Mouse (Mus musculus) heart, postnatal 4 days (tissue): ENCODE results near the gene Casp7. TPM values are rescaled to one million over a fixed set of nuclear protein-coding genes. Genes with fewer than 3 reads are reported as not detected.
A peak's percentile ranks its signal among the peaks of the same experiment; 100 is the strongest.
"Not testable (repeated sequence)": the region's sequence is repeated elsewhere in the genome, so short reads cannot be mapped to it uniquely, and the experiment has no call there.

Source experiments
- DNase-seq: peaks from one replicate; pipeline ENCODE4 v3.0.0; 2021
- total RNA-seq, 2 experiments: library from RNA; stranded (reverse); gene quantifications; 2 replicates each; pipeline ENCODE4 v1.2.3; 2021

The Casp7 gene
- total RNA-seq, 2 experiments from 2014 or later = 26.1 to 26.4 TPM

DNA sequence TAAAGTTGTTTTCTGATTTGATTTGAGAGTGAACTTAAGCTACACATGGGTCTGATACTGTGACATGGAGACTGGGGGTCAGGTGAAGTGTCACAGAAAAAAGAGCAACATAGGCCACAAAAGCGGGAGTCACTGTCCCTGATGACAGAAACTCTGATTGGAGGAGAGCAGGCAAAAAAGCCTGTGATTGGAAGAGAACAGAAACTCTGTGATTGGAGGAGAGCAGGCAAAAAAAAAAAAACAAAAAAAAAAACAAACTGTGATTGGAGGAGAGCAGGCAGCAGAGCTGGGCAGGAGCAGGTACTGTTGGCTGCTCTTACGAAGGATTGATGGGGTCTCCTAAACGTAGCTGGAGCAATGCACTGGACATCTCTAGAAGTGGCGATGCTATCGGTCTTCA is 11.4 kb upstream of the Casp7 start:
- DNase-seq = no peak

DNA sequence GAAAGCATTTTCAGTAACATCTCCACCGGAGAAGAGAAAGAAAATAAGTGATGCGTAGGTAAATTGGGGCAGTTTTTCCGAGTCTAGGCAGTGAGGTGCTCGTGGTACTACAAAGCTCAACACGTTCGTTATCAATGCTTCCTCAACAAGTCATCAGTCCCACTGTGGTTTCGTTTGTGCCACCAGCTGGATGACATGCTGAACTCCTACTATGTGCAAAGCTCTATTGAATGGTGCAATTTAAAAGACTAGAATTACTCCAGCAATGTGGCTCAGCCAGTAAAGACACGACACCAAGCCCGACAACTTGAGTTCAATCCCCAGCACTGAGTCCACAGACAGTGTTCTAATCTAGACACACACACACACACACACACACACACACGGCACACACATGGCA is 10.8 kb upstream of the Casp7 start:
- DNase-seq = no peak

DNA sequence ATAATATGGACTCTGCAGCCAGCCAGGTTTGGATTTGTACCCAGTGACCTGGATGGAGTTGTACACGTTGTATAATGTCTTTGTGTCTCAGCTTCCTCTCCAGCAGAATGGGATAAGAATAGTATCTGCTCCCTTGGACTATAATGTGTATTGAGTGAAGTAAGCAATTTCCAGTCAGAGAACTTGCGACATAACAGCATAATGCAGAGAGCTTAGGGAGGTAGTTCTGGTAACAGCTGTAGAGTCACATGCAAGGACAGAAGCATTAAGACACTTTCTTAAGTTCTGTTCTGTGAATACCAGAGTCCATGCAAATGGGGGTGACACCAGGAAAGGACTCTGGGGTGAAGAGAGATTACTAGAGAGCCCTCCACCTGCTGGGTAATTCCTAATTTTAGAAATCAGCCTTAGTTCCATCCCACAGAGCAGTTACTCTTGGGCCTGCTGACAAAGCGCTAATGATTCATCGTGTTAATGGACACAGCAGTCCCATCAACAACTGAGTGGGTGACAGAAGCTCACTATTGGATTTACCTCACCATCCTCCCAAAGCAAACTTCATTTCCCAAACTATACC is 9.1 kb upstream of the Casp7 start:
- no peak for DNase-seq

- DNase-seq = peak; percentile 47
Measured at GRCm38 (mm10) chr19:56389176-56389575, 7.8 kb upstream of the Casp7 start.

DNA sequence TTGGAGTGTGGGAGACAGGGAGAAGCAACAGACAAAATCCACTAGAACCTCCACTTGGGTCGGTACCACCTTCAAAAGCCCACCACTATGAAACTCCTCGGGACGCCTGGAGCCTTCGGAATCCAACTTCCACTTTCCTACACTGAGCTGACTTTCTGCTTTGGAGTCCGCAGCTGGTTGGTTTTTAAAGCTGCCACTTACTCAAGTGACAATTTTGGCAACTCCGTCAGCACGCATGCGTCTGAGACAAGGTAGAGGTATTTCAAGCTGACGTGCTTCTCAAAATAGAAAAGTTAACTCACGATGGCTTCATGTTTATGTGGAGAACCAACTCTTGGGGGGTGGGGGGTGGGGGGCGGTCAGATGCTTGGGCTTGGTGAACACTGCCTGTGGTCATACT is 7.0 kb upstream of the Casp7 start, which contains the start of gene Nrap:
Gene Nrap, minus strand, starts transcription at position 159 of the 400 bp plus-strand sequence.
- DNase-seq = peak; percentile 72

DNA sequence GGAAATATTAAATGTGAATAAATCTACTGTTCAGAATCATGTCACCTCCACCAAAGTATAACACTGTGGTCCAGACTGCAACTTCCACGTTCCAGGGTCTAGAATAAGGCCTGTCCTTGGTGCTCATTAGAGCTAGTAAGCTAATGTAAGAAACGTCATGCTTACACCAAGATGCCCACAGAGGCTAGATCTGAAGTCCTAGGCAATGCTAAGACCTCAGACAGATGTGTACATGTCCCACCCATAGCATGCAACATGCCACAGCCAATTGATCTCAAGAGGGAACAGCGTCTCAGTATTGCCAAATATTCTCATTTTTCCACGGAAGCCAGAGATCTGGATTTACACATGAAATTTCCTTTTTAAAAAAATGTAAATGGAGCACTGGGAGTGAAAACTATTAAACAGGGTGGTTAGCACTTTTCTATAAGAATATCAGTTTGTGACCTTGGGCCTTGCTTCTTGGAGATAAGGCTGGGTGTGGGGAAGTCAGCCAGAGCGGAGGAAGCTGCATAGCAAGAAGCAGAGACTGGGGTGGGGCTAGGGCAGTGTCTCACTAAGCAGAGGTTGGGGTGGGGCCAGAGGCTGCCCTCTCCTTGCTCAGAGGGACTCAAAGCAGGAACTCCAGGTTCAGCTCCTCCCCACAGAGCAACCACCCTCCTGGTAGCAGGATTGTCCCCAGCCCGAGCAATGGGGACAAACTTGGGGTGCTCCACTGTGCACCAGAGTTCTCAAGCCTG is 5.5 kb upstream of the Casp7 start:
- DNase-seq = no peak

- no peak for DNase-seq
Measured at GRCm38 (mm10) chr19:56393311-56393866, 3.5 kb upstream of the Casp7 start.

DNA sequence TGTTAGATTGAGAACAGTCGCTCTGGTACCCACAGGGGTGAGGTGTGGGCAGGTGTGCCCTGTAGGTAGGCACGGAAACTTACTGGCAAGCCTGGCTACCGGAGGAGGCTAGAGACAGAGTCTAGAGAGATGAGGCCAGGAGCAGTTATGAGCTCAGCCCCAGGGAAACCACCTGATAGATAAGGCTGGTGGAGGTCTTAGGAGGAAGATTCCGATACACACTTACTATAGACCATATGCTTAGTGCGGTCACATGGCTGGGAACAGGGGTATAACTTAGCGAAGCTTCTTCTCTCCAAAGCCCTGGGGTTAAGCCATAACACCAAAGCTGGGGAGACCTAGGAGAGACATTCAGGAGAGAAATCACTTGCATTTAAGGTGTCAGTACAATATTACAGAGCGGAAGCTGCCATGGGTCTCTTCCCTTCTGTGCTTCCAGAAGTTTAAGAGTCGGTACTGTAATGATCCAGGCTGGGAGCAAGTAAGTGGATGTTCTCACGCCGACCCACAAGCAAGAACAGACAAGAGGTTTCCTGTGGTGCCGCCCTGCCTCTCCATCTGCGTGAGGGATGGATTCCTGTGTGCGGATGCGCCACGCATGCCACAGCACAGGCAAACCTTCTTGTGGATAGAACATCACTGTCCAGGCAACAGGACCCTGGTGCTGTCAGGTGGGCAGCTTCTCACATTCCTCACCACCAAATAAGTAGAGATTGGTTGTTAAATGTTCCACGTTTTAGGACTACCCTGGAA is 1.6 kb upstream of the Casp7 start:
- no peak for DNase-seq

- no peak for DNase-seq
Measured at GRCm38 (mm10) chr19:56396227-56396626, 702 bp upstream of the Casp7 start.

DNA sequence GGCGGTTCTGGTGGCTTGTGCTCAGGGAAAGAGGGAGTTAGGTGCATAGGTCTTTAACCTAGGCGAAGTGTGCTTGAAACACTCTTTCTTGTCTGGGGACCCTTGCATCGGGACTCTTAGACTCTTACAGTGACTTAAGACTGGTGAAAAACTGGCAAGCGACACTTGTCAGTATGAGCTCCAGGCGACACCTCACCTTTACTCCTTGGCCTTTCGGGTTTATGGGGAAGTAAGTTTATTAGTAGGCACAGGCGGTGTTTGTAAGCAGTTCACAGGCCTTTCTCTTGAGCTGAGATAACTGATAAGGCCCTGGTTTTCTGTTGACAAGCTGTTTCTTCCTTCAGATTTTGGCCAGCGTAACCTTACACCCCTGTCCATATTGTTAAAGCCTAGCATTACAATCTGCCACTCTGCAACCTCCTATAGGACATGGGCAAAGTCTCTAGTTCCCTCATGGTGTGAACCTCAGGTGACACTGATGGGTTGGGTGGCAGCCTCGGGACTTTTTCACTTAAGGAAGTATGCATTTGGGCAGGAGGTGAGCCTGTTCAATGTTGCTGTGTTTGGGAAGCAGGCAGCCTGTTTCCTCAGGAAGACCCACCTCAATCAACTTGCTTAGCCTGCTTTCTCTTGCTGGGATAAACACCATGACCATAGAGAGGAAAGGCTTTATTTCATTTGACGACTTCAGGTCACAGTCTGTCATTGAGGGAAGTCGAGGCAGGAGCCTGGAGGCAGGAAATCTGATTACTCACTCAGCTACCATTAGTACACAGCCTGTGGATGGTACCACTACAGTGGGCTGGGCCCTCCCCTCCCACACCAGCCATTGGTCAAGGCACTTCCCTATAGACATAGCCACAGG is 966 bp downstream of the Casp7 start:
- no peak for DNase-seq

- no peak for DNase-seq
Measured at GRCm38 (mm10) chr19:56398528-56398795, 1.5 kb downstream of the Casp7 start.

DNA sequence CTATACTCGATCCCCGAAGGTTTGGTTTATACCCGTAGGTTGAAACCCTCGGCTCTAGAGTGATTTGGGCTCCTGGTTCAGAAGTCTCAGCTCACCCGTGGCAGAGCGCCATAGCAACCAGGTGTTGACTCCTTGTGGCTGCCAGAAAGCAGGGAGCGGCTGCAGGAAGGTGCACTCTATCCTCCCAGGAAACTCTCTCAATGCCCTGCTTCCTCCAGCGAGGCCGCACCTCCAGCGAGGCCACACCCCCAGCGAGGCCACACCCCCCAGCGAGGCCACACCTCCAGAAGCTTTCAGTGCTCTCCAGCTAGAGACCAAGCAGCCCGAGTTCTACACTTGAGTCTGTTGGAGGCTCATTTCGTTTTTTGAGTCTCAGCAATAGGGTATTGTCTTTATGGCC is 3.3 kb downstream of the Casp7 start:
- DNase-seq = peak; percentile 83

GRCm38 (mm10) chr19:56401864-56402263 is 4.9 kb downstream of the Casp7 start:
- DNase-seq = no peak

DNA sequence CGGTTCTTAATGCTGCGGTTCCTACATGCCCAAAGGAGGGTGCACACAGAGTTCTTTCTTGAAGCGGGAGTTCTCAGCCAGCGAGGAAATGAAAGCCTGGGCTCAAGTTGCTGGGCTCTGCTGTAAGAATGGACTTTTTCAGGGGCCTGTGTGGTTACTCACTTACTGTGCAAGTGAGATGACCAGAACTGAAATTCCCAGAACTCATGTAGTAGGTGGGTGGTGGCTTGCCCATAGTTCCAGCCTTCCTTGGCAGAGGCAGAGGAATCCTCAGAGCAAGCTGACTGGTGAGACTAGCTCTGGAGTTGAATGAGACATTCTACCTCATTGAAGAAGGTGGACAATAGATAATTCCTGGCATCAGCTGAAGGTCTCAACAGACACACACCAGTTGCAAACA is 8.9 kb downstream of the Casp7 start:
- DNase-seq = no peak

DNA sequence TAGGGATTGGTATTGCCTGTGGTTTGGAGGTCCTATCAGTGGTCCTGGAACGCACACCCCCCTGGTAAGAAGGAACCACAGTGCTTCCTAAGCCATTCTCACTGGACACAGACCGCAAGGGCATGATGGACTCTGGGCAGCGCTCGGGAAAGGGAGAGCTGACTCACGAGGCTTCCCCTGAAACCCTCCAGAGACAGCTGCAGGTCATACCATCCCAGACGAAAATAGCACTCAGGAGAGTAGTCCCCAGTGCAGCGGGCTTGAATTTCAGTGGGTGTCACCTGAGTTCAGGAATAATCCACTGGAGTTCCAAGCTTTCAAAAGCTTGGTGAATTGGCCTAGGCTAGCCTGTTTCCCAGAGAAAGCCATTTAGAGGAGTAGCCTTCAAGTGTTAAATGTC is 9.7 kb downstream of the Casp7 start:
- DNase-seq = peak; percentile 42

- not testable (repeated sequence) for DNase-seq
Measured at GRCm38 (mm10) chr19:56409884-56410283, 13.0 kb downstream of the Casp7 start.

DNA sequence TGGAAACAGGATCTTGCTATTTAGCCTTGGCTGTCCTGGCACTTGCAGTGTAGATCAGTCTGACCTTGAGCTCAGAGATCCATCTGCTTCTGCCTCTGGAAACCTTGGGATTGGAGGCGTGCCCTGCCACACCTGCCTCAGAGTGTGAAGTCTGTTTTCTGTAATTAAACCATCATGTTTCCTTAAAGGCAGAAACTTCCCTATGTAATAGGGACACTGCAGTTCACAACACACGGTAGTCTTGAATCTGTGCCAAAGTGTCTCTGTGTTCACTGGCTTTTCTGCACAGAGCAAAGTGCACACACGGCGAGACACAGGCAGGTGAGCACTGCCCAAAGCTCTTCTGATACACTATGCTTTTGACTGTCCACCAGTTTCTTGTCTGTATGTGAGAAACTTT is 21.5 kb downstream of the Casp7 start:
- no peak for DNase-seq

DNA sequence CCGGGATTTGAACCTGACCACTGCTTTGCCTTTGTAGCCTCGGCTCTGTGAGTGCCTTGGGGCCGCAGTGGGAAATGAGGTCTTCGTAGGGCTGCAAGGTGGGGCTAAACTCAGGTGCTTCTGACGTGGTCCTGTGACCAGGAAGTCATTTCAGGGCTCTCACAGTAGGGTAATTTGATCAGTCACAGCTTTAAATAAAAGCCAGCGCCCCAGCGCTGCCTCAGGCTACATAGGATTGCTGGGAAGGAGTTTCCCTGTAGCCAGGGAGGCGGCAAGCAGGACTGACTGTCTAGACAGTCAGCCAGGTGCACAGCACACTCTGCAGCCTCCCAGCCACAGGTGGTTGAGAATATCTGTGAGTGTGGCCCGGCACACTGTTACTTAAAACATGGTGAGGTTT is 22.5 kb downstream of the Casp7 start:
- no peak for DNase-seq

DNA sequence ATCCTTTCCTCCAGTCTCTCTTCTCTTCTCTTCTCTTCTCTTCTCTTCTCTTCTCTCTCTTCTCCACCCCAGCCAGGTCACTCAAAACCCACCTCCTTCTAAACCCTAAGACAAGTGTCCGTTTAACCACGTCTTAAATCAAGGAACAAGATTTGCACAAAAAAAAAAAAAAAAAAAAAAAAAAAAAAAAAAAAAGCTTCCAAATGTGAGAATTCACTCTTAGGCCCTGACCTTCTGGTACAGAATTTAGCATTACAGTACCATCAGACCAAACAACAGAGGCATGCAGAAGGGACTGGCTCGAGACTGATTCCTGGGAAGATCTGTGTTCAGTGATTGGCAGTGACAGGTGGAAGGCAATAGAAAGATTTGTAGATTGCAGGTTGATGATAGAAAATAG is 23.4 kb downstream of the Casp7 start:
- DNase-seq = no peak

- peak; percentile 93 for DNase-seq
Measured at GRCm38 (mm10) chr19:56422476-56423338, 25.8 kb downstream of the Casp7 start.

- DNase-seq = no peak
Measured at GRCm38 (mm10) chr19:56423370-56423769, 26.4 kb downstream of the Casp7 start.
